Mouse (Mus musculus): ENCODE data around the gene Slc2a4. TPM values are rescaled to one million over a fixed set of nuclear protein-coding genes. Genes with fewer than 3 reads are reported as not detected.

Slc2a4 gene
- polyA plus RNA-seq, 1 experiment from 2014 or later, result 25.8 TPM

Small RNAs within 50 kb of the gene (microRNA-seq; reads per million reads assigned to microRNA genes)
- gene Gm44349, result not detected

Other genes with a start within 250 kb of the Slc2a4 start
- gene Polr2a, start 189.6 kb downstream of the Slc2a4 start, polyA plus RNA-seq (2015; fragmentation: Nextera tagmentation; extraction: Ambion mirVana), result 16.1 and 19.1 TPM in 2 replicates
- gene Slc35g3, start 186.2 kb downstream of the Slc2a4 start, polyA plus RNA-seq (2015; fragmentation: Nextera tagmentation; extraction: Ambion mirVana), result 0.19 and 0.51 TPM in 2 replicates
- gene Zbtb4, start 182.3 kb downstream of the Slc2a4 start, polyA plus RNA-seq (2015; fragmentation: Nextera tagmentation; extraction: Ambion mirVana), result 2.7 and 3.1 TPM in 2 replicates
- 6.8 and 7.9 TPM in 2 replicates for gene Chrnb1, start 152.2 kb downstream of the Slc2a4 start, polyA plus RNA-seq (2015; fragmentation: Nextera tagmentation; extraction: Ambion mirVana)
- 2.0 and 2.3 TPM in 2 replicates for gene Fgf11, start 146.3 kb downstream of the Slc2a4 start, polyA plus RNA-seq (2015; fragmentation: Nextera tagmentation; extraction: Ambion mirVana)
- 1.8 and 1.9 TPM in 2 replicates for gene Tmem102, start 142.6 kb downstream of the Slc2a4 start, polyA plus RNA-seq (2015; fragmentation: Nextera tagmentation; extraction: Ambion mirVana)
- gene Gm39566, start 132.9 kb downstream of the Slc2a4 start, polyA plus RNA-seq (2015; fragmentation: Nextera tagmentation; extraction: Ambion mirVana), result not detected in 2 replicates
- gene Spem2, start 129.7 kb downstream of the Slc2a4 start, polyA plus RNA-seq (2015; fragmentation: Nextera tagmentation; extraction: Ambion mirVana), result not detected in 2 replicates
- gene Spem1, start 126.0 kb downstream of the Slc2a4 start, polyA plus RNA-seq (2015; fragmentation: Nextera tagmentation; extraction: Ambion mirVana), result not detected in 2 replicates
- gene Nlgn2, start 110.4 kb downstream of the Slc2a4 start, polyA plus RNA-seq (2015; fragmentation: Nextera tagmentation; extraction: Ambion mirVana), result 2.0 and 2.4 TPM in 2 replicates
- gene Tmem256, start 109.7 kb downstream of the Slc2a4 start, polyA plus RNA-seq (2015; fragmentation: Nextera tagmentation; extraction: Ambion mirVana), result 330 and 361 TPM in 2 replicates
- gene Plscr3, start 101.8 kb downstream of the Slc2a4 start, polyA plus RNA-seq (2015; fragmentation: Nextera tagmentation; extraction: Ambion mirVana), result 75.4 and 76.2 TPM in 2 replicates
- gene Tnk1, start 89.5 kb downstream of the Slc2a4 start, polyA plus RNA-seq (2015; fragmentation: Nextera tagmentation; extraction: Ambion mirVana), result 0.38 and 0.56 TPM in 2 replicates
- not detected in 2 replicates for gene Tmem95, start 70.2 kb downstream of the Slc2a4 start, polyA plus RNA-seq (2015; fragmentation: Nextera tagmentation; extraction: Ambion mirVana)
- gene Kctd11, start 66.8 kb downstream of the Slc2a4 start, polyA plus RNA-seq (2015; fragmentation: Nextera tagmentation; extraction: Ambion mirVana), result 3.9 TPM in 2 replicates
- 7.0 and 8.2 TPM in 2 replicates for gene Acap1, start 52.6 kb downstream of the Slc2a4 start, polyA plus RNA-seq (2015; fragmentation: Nextera tagmentation; extraction: Ambion mirVana)
- 4.0 and 4.1 TPM in 2 replicates for gene 2810408A11Rik, start 47.2 kb downstream of the Slc2a4 start, polyA plus RNA-seq (2015; fragmentation: Nextera tagmentation; extraction: Ambion mirVana)
- gene Neurl4, start 47.1 kb downstream of the Slc2a4 start, polyA plus RNA-seq (2015; fragmentation: Nextera tagmentation; extraction: Ambion mirVana), result 7.8 and 8.1 TPM in 2 replicates
- 45.0 and 52.2 TPM in 2 replicates for gene Gps2, start 34.3 kb downstream of the Slc2a4 start, polyA plus RNA-seq (2015; fragmentation: Nextera tagmentation; extraction: Ambion mirVana)
- gene Eif5a, start 26.2 kb downstream of the Slc2a4 start, polyA plus RNA-seq (2015; fragmentation: Nextera tagmentation; extraction: Ambion mirVana), result 1,157 and 1,215 TPM in 2 replicates
- 3.1 TPM in 2 replicates for gene Ybx2, start 12.4 kb downstream of the Slc2a4 start, polyA plus RNA-seq (2015; fragmentation: Nextera tagmentation; extraction: Ambion mirVana)
- gene Cldn7, start 16.6 kb upstream of the Slc2a4 start, polyA plus RNA-seq (2015; fragmentation: Nextera tagmentation; extraction: Ambion mirVana), result 6.3 and 7.4 TPM in 2 replicates
- gene Ctdnep1, start 33.0 kb upstream of the Slc2a4 start, polyA plus RNA-seq (2015; fragmentation: Nextera tagmentation; extraction: Ambion mirVana), result 21.0 and 21.1 TPM in 2 replicates
- 111 and 119 TPM in 2 replicates for gene Elp5, start 34.3 kb upstream of the Slc2a4 start, polyA plus RNA-seq (2015; fragmentation: Nextera tagmentation; extraction: Ambion mirVana)
- 456 and 466 TPM in 2 replicates for gene Gabarap, start 43.0 kb upstream of the Slc2a4 start, polyA plus RNA-seq (2015; fragmentation: Nextera tagmentation; extraction: Ambion mirVana)
- 43.8 and 47.9 TPM in 2 replicates for gene Phf23, start 47.6 kb upstream of the Slc2a4 start, polyA plus RNA-seq (2015; fragmentation: Nextera tagmentation; extraction: Ambion mirVana)
- gene Dvl2, start 52.4 kb upstream of the Slc2a4 start, polyA plus RNA-seq (2015; fragmentation: Nextera tagmentation; extraction: Ambion mirVana), result 20.7 and 22.0 TPM in 2 replicates
- gene Acadvl, start 67.2 kb upstream of the Slc2a4 start, polyA plus RNA-seq (2015; fragmentation: Nextera tagmentation; extraction: Ambion mirVana), result 131 and 140 TPM in 2 replicates
- gene Dlg4, start 68.8 kb upstream of the Slc2a4 start, polyA plus RNA-seq (2015; fragmentation: Nextera tagmentation; extraction: Ambion mirVana), result 4.7 and 5.1 TPM in 2 replicates
- gene Asgr1, start 105.9 kb upstream of the Slc2a4 start, polyA plus RNA-seq (2015; fragmentation: Nextera tagmentation; extraction: Ambion mirVana), result 0.24 TPM in 1 of 2 replicates, not detected in the other
- gene Asgr2, start 144.5 kb upstream of the Slc2a4 start, polyA plus RNA-seq (2015; fragmentation: Nextera tagmentation; extraction: Ambion mirVana), result 0.18 TPM in 1 of 2 replicates, not detected in the other
- 0.53 and 0.67 TPM in 2 replicates for gene Mgl2, start 182.1 kb upstream of the Slc2a4 start, polyA plus RNA-seq (2015; fragmentation: Nextera tagmentation; extraction: Ambion mirVana)
- 0.31 and 0.43 TPM in 2 replicates for gene Clec10a, start 208.0 kb upstream of the Slc2a4 start, polyA plus RNA-seq (2015; fragmentation: Nextera tagmentation; extraction: Ambion mirVana)